Mouse (Mus musculus) forebrain, embryonic 13.5 days (tissue): Measurements from ENCODE around the gene Sigirr. TPM values are rescaled to one million over a fixed set of nuclear protein-coding genes. Genes with fewer than 3 reads are reported as not detected.

ENCODE experiments used
- ATAC-seq: fragments of 200-750 bp; cut with Nextera tagmentation; 2 replicates; pipeline ENCODE4 v1.8.0; 2017
- H3K27ac ChIP-seq: fragments of 300-500 bp; sonication (generic); 2 replicates; pipeline ENCODE4 v1.5.1; 2015; ENCODE audit warnings: inconsistent platforms, mild to moderate bottlenecking, moderate library complexity
- H3K27me3 ChIP-seq: fragments of 300-500 bp; sonication (generic); 2 replicates; pipeline ENCODE4 v1.6.1; 2015; ENCODE audit warnings: mild to moderate bottlenecking, inconsistent platforms
- H3K36me3 ChIP-seq: fragments of 300-500 bp; sonication (generic); 2 replicates; pipeline ENCODE4 v1.6.1; 2015; ENCODE audit warnings: mild to moderate bottlenecking, inconsistent platforms; ENCODE audit not compliant: poor library complexity, severe bottlenecking
- H3K4me1 ChIP-seq: fragments of 300-500 bp; sonication (generic); 2 replicates; pipeline ENCODE4 v1.6.1; 2015; ENCODE audit warnings: inconsistent platforms
- H3K4me2 ChIP-seq: fragments of 300-500 bp; sonication (generic); 2 replicates; pipeline ENCODE4 v1.6.1; 2015; ENCODE audit warnings: inconsistent platforms, mild to moderate bottlenecking, moderate library complexity
- H3K4me3 ChIP-seq: fragments of 300-500 bp; sonication (generic); 2 replicates; pipeline ENCODE4 v1.5.1; 2015; ENCODE audit warnings: mild to moderate bottlenecking, inconsistent platforms
- H3K9ac ChIP-seq: fragments of 300-500 bp; sonication (generic); 2 replicates; pipeline ENCODE4 v1.6.1; 2015; ENCODE audit warnings: mild to moderate bottlenecking, inconsistent platforms
- H3K9me3 ChIP-seq: fragments of 300-500 bp; sonication (generic); replicated peaks from 2 replicates; pipeline ENCODE4 v1.6.1; 2016; ENCODE audit warnings: inconsistent platforms
- WGBS: fragments of 180-500 bp; shearing (Covaris S2); methylation state at CpG from one replicate; pipeline ENCODE4 v1.1.7; 2015; 5-methylcytosine and 5-hydroxymethylcytosine counted together
- polyA plus RNA-seq: library from polyadenylated mRNA; unstranded; fragments of >200 nt; fragmentation: Nextera tagmentation; extraction: Ambion mirVana; gene quantifications from 2 replicates; pipeline ENCODE4 v1.2.1, GENCODE M21; 2015

The Sigirr gene
- polyA plus RNA-seq, 1 experiment from 2014 or later, result 1.7 TPM

DNA sequence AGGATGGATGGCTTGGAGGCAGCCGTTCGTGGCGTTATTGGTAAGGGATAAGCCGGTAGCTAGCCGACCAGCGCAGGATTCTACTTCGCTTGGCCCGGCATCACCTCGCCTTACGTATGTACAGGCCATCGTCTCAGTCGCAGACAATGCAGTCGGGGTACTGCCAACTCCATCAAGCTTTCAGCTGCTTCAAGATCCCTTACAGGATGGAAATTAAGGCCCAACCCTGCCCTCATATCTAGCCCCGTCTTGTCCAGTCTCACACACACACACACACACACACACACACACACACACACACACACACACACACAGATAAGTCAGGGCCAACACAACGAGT, 23.1 kb upstream of the Sigirr start:
- 2% methylated on average over 15 of the region's 15 CpGs for WGBS
- ATAC-seq, result no peak
- peak overlapping the region; percentile 61 for H3K4me3 ChIP-seq
- peak overlapping the region; percentile 75 for H3K27ac ChIP-seq
- no peaks in the 10 kb centered on the region for H3K36me3 ChIP-seq
- no peaks in the 10 kb centered on the region for H3K27me3 ChIP-seq
- H3K9ac ChIP-seq, result peak overlapping the region; percentile 76
- H3K9me3 ChIP-seq, result no peaks in the 10 kb centered on the region
- H3K4me2 ChIP-seq, result peak overlapping the region; percentile 72
- H3K4me1 ChIP-seq, result peaks cover 5% of the 10 kb centered on the region; the same call in 1 of the 2 replicates

GRCm38 (mm10) chr7:141122689-141123516, 22.5 kb upstream of the Sigirr start:
- ATAC-seq, result peak; percentile 95
- 2% methylated on average over 29 of the region's 29 CpGs for WGBS
- no peaks in the 10 kb centered on the region for H3K36me3 ChIP-seq
- H3K27me3 ChIP-seq, result peaks cover 5% of the 10 kb centered on the region; the same call in 1 of the 2 replicates
- H3K9me3 ChIP-seq, result no peaks in the 10 kb centered on the region
- H3K4me3 ChIP-seq, result peak overlapping the region; percentile 61
- peaks cover 5% of the 10 kb centered on the region; the same call in 1 of the 2 replicates for H3K4me1 ChIP-seq
- H3K9ac ChIP-seq, result peak overlapping the region; percentile 76
- peak overlapping the region; percentile 72 for H3K4me2 ChIP-seq
- peak overlapping the region; percentile 75 for H3K27ac ChIP-seq

DNA sequence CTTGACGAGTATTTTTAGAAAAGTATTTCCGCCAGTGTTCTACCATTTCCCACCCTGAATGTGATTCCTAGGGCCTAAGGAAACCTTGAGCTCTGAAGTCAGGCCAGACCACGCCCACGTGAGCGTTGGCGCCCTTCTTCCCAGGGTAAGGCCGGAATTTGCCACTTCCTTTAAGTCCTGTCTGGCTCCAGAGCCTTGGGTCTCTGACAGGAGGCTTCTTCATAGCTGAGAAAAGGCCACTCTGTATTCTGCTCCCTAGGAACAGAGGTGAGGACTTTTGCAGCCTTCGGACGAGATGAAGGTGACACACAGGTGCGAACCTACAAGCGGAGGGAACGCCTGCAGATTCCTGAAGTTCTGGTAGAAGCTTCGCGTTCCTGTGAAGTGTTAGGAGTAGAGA, 21.9 kb upstream of the Sigirr start, which contains the start of gene Ptdss2:
Ptdss2 (plus strand) TSS at position 138 of the 400 bp plus-strand sequence.
- no peaks in the 10 kb centered on the region for H3K9me3 ChIP-seq
- H3K4me3 ChIP-seq, result peak within 1 kb of the TSS; percentile 61
- no peaks in the 10 kb centered on the region for H3K36me3 ChIP-seq
- H3K27ac ChIP-seq, result peak within 1 kb of the TSS; percentile 75
- H3K4me1 ChIP-seq, result peaks cover 5% of the 10 kb centered on the region; the same call in 1 of the 2 replicates
- H3K4me2 ChIP-seq, result peak within 1 kb of the TSS; percentile 72
- peak within 1 kb of the TSS; percentile 76 for H3K9ac ChIP-seq
- 57% methylated on average over 14 of the region's 14 CpGs for WGBS
- ATAC-seq, result no peak
- peaks cover 11% of the 10 kb centered on the region; the same call in 1 of the 2 replicates for H3K27me3 ChIP-seq

DNA sequence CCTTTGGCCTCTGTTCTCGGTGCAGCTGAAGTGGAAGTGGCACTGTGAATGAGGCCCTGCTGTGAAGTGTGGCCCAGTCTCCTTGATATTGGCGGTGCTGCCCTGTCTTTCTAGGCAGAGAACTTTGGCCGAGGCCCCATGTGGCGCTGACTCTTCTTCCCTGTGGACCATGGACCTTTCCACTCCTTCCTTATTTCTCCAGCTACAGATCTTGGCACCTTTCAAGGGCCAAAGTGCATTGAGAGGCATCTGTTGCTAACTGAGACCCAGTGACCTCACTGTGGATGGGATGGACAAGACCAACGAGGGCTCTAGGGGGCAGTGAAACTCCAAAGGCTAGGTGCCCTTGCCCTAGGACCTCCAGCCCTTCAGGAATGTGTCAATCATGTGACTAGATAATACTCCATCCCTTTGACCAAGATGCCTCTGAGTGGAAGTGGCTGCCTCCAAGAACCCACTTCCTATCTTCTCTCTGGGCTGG, 20.7 kb upstream of the Sigirr start:
- H3K27me3 ChIP-seq, result peaks cover 16% of the 10 kb centered on the region; the same call in 1 of the 2 replicates
- no peak overlapping the region for H3K9ac ChIP-seq
- H3K4me1 ChIP-seq, result peaks cover 5% of the 10 kb centered on the region; the same call in 1 of the 2 replicates
- no peaks in the 10 kb centered on the region for H3K9me3 ChIP-seq
- WGBS, result 81% methylated on average over 5 of the region's 5 CpGs
- H3K4me3 ChIP-seq, result no peak overlapping the region
- no peak overlapping the region for H3K4me2 ChIP-seq
- H3K27ac ChIP-seq, result no peak overlapping the region
- ATAC-seq, result no peak
- no peaks in the 10 kb centered on the region for H3K36me3 ChIP-seq

GRCm38 (mm10) chr7:141120605-141121004, 20.2 kb upstream of the Sigirr start:
- Histone ChIP-seq H3K9me3 (no peaks in the 10 kb centered on the region), H3K27me3 (peaks cover 16% of the 10 kb centered on the region; the same call in 1 of the 2 replicates), H3K4me2 (no peak overlapping the region), H3K27ac (no peak overlapping the region), H3K4me1 (peaks cover 5% of the 10 kb centered on the region; the same call in 1 of the 2 replicates), H3K4me3 (no peak overlapping the region), H3K36me3 (no peaks in the 10 kb centered on the region), H3K9ac (no peak overlapping the region)
- 85% methylated on average over 3 of the region's 3 CpGs for WGBS
- no peak for ATAC-seq

GRCm38 (mm10) chr7:141119487-141119886, 19.1 kb upstream of the Sigirr start:
- H3K27ac ChIP-seq, result no peak overlapping the region
- H3K36me3 ChIP-seq, result no peaks in the 10 kb centered on the region
- no peak overlapping the region for H3K4me2 ChIP-seq
- H3K4me3 ChIP-seq, result no peak overlapping the region
- H3K4me1 ChIP-seq, result peaks cover 5% of the 10 kb centered on the region; the same call in 1 of the 2 replicates
- 71% methylated on average over 3 of the region's 3 CpGs for WGBS
- no peak for ATAC-seq
- no peak overlapping the region for H3K9ac ChIP-seq
- no peaks in the 10 kb centered on the region for H3K9me3 ChIP-seq
- H3K27me3 ChIP-seq, result peaks cover 16% of the 10 kb centered on the region; the same call in 1 of the 2 replicates

DNA sequence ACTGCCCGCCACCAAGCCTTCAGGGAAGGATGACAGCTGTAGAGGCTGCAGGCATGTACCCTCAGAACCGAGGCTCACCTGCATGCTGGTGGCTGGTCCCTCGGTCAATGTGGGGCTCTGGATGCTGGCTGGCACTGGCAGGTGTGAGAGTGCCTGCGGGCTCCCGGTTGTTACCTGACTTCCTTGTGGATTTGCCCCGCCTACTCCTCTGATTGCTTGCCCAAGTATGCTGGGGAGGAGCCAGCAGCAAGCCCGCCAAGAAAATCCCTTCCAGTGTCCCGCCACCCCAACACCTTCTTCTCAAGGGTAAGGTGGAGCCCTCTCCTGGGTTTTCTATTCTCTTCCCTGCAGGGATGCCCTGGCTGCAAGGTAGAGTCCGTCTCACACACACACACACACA, 17.3 kb upstream of the Sigirr start, which contains the start of gene Ano9:
Ano9 (minus strand) TSS at position 171 of the 400 bp plus-strand sequence.
- no peaks in the 10 kb centered on the region for H3K4me1 ChIP-seq
- H3K27ac ChIP-seq, result no peak within 1 kb of the TSS
- whole genome bisulfite sequencing, result 11% methylated on average over 9 of the region's 9 CpGs
- ATAC-seq, result no peak
- no peaks in the 10 kb centered on the region for H3K9me3 ChIP-seq
- H3K36me3 ChIP-seq, result no peaks in the 10 kb centered on the region
- H3K4me3 ChIP-seq, result no peak within 1 kb of the TSS
- H3K4me2 ChIP-seq, result no peak within 1 kb of the TSS
- peaks cover 16% of the 10 kb centered on the region; the same call in 1 of the 2 replicates for H3K27me3 ChIP-seq
- no peak within 1 kb of the TSS for H3K9ac ChIP-seq

DNA sequence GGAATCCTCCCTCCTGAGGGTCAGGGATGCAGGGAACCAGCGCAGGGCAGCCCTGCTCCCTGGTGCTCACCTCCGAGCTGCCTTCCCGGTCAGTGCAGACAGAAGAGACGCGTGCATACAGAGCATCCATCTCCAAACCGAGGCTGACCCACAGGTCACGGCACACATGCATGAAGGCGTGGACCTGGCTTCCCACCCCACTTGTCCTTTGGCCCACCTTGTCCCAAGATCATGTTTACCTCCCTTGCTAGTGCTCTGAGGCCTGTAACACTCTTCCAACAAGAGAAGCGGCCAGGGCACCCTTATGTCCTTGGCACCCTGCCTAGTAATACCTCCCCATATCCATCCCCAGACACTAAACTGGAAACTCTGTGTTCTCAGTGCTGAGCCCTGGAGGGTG, 15.5 kb upstream of the Sigirr start:
- H3K4me2 ChIP-seq, result no peak overlapping the region
- no peaks in the 10 kb centered on the region for H3K4me1 ChIP-seq
- H3K36me3 ChIP-seq, result no peaks in the 10 kb centered on the region
- H3K27ac ChIP-seq, result no peak overlapping the region
- no peak overlapping the region for H3K4me3 ChIP-seq
- no peaks in the 10 kb centered on the region for H3K9me3 ChIP-seq
- no peak for ATAC-seq
- 81% methylated on average over 9 of the region's 9 CpGs for WGBS
- no peak overlapping the region for H3K9ac ChIP-seq
- peaks cover 16% of the 10 kb centered on the region; the same call in 1 of the 2 replicates for H3K27me3 ChIP-seq

- Histone ChIP-seq H3K4me3 (no peak overlapping the region), H3K9ac (no peak overlapping the region), H3K27me3 (peaks cover 53% of the 10 kb centered on the region), H3K4me1 (peaks cover 12% of the 10 kb centered on the region; the same call in 1 of the 2 replicates), H3K36me3 (no peaks in the 10 kb centered on the region), H3K27ac (no peak overlapping the region), H3K9me3 (no peaks in the 10 kb centered on the region; the same call in 1 of the 2 replicates), H3K4me2 (no peak overlapping the region)
- 69% methylated on average over 3 of the region's 3 CpGs for WGBS
- no peak for ATAC-seq
Measured at GRCm38 (mm10) chr7:141103161-141103560, 2.8 kb upstream of the Sigirr start.

GRCm38 (mm10) chr7:141097177-141097576, 3.2 kb downstream of the Sigirr start:
- 85% methylated on average over 5 of the region's 5 CpGs for WGBS
- H3K4me1 ChIP-seq, result peaks cover 19% of the 10 kb centered on the region
- H3K9me3 ChIP-seq, result no peaks in the 10 kb centered on the region; the same call in 1 of the 2 replicates
- no peak overlapping the region for H3K27ac ChIP-seq
- H3K4me2 ChIP-seq, result no peak overlapping the region
- H3K36me3 ChIP-seq, result no peaks in the 10 kb centered on the region
- H3K9ac ChIP-seq, result no peak overlapping the region
- H3K27me3 ChIP-seq, result peaks cover 55% of the 10 kb centered on the region
- H3K4me3 ChIP-seq, result no peak overlapping the region
- no peak for ATAC-seq

DNA sequence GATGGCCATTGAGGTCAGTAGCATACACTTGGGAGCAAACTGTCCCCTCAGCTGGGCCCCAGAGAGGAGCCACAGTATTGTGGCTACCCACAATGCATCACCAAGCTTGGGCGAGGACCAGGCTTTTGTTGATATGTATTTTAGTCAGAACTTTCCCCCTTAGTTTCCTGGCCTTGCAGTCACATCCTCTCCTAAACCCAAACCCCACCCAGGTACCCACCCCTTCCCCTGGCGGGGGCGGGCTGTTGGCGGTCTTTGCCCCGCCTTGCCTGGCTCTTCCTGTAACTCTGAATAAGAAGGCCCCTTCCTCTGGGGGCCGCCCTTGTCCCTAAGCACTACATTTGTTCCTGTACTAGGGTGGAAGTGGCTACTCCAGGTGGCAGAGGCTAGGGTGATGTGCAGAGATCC, 3.7 kb downstream of the Sigirr start:
- Histone ChIP-seq H3K9ac (no peak overlapping the region), H3K4me2 (no peak overlapping the region), H3K36me3 (no peaks in the 10 kb centered on the region), H3K4me1 (peaks cover 21% of the 10 kb centered on the region), H3K27me3 (peaks cover 55% of the 10 kb centered on the region), H3K4me3 (no peak overlapping the region), H3K9me3 (no peaks in the 10 kb centered on the region; the same call in 1 of the 2 replicates), H3K27ac (no peak overlapping the region)
- WGBS, result 27% methylated on average over 6 of the region's 6 CpGs
- ATAC-seq, result no peak

DNA sequence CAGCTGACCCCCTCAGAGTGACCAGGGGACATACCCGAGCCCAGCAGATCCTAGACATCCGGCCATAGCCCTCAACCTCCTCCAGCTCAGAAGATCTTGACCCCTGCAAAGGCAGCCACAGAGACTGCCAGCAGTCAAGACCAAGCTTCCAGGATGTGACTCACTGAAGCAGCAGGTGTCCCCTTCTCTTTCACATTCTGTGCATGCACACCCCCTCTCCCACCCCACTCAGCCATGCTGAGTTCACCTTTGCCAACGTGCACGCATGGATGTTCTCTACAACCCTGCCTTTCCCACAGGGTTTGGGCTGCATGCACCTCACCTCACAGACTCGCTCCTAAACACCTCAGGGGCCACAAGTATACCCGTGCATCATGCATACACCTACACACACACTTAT, 4.4 kb downstream of the Sigirr start:
- Histone ChIP-seq H3K27ac (no peak overlapping the region), H3K27me3 (peaks cover 55% of the 10 kb centered on the region), H3K4me3 (no peak overlapping the region), H3K4me1 (peaks cover 21% of the 10 kb centered on the region), H3K9ac (no peak overlapping the region), H3K4me2 (no peak overlapping the region), H3K36me3 (no peaks in the 10 kb centered on the region), H3K9me3 (no peaks in the 10 kb centered on the region)
- WGBS, result 81% methylated on average over 6 of the region's 6 CpGs
- ATAC-seq, result no peak
